Mouse (Mus musculus) CH12.LX (cell line): Measurements from ENCODE around the gene Oma1.

Source experiments
- BHLHE40 ChIP-seq: IDR thresholded peaks from 2 replicates; pipeline ENCODE4 v1.6.1; 2011; ENCODE audit warnings: mild to moderate bottlenecking, low read depth, low read length, improper control_type of control experiment
- CHD1 ChIP-seq: IDR thresholded peaks from 2 replicates; pipeline ENCODE4 v1.6.1; 2012; ENCODE audit warnings: low read depth, low read length, improper control_type of control experiment, inconsistent platforms
- CTCF ChIP-seq, 2 experiments: IDR thresholded peaks in 1 of 2; conservative IDR thresholded peaks in 1 of 2; 2 replicates each; pipeline ENCODE4 v1.5.1; 2011 to 2012; ENCODE audit warnings: low read depth in 2 of 2, low read length in 2 of 2, improper control_type of control experiment in 1 of 2, inconsistent platforms in 1 of 2, mild to moderate bottlenecking in 1 of 2, moderate library complexity in 1 of 2
- E2F4 ChIP-seq: IDR thresholded peaks from 2 replicates; pipeline ENCODE4 v1.6.1; 2011; ENCODE audit warnings: low read depth, low read length, improper control_type of control experiment; ENCODE audit not compliant: insufficient replicate concordance
- ELF1 ChIP-seq: IDR thresholded peaks from 2 replicates; pipeline ENCODE4 v1.6.1; 2014; ENCODE audit warnings: low read depth, mild to moderate bottlenecking, inconsistent platforms, low read length, improper control_type of control experiment
- JUN ChIP-seq: IDR thresholded peaks from 2 replicates; pipeline ENCODE4 v1.6.1; 2011; ENCODE audit warnings: low read depth, mild to moderate bottlenecking, low read length, improper control_type of control experiment, moderate library complexity; ENCODE audit not compliant: insufficient read depth
- JUND ChIP-seq: conservative IDR thresholded peaks from 2 replicates; pipeline ENCODE4 v1.6.1; 2011; ENCODE audit warnings: low read depth, low read length, improper control_type of control experiment
- MAFK ChIP-seq: IDR thresholded peaks from 2 replicates; pipeline ENCODE4 v1.6.1; 2011; ENCODE audit warnings: low read length, improper control_type of control experiment; ENCODE audit not compliant: insufficient replicate concordance
- MXI1 ChIP-seq: IDR thresholded peaks from 2 replicates; pipeline ENCODE4 v1.6.1; 2011; ENCODE audit warnings: mild to moderate bottlenecking, low read depth, low read length, improper control_type of control experiment
- NRF1 ChIP-seq: IDR thresholded peaks from 2 replicates; pipeline ENCODE4 v1.6.1; 2014; ENCODE audit warnings: low read depth, mild to moderate bottlenecking, inconsistent platforms, low read length, improper control_type of control experiment, moderate library complexity
- POLR2A ChIP-seq: IDR thresholded peaks from 2 replicates; pipeline ENCODE4 v1.6.1; 2011; ENCODE audit warnings: low read depth, mild to moderate bottlenecking, improper control_type of control experiment, low read length
- RAD21 ChIP-seq: IDR thresholded peaks from 2 replicates; pipeline ENCODE4 v1.6.1; 2011; ENCODE audit warnings: low read depth, mild to moderate bottlenecking, low read length, improper control_type of control experiment, moderate library complexity

DNA sequence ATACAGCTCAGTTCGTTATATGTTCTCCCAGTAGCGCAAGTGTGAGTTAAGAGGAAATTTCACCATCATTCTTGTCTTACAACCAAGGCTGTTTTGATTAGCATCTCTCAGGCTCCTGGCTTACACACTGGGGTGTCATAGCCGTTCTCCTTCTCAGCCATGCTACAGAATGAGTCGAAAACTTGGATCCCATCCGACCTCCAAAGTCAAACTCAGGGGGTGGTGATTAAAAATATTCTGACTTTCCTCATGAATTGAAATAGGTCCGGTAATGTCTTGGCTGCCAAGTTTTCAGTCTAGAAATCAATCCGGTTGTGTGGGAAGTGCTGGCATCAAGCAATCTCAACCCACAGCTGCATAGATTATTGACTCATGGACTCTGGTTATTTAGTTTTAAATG lies 25.3 kb upstream of the Oma1 start:
- TF ChIP-seq CTCF (conservative IDR thresholded peaks at IDR 0.05 in 1 of 2, IDR thresholded peaks at IDR 0.05 in 1 of 2; ENCODE audit: low read depth in 2 of 2, low read length in 2 of 2): no peak
- no peak for TF ChIP-seq POLR2A
- TF ChIP-seq MAFK: no peak
- no peak for TF ChIP-seq BHLHE40
- TF ChIP-seq CHD1: no peak
- TF ChIP-seq NRF1: no peak
- no peak for TF ChIP-seq JUND
- no peak for TF ChIP-seq JUN
- TF ChIP-seq MXI1: no peak
- no peak for TF ChIP-seq ELF1
- TF ChIP-seq RAD21: no peak
- TF ChIP-seq E2F4: no peak
